Mouse (Mus musculus) myocyte (in vitro differentiated cells): ENCODE data around the gene Ppil3. TPM values are rescaled to one million over a fixed set of nuclear protein-coding genes. Genes with fewer than 3 reads are reported as not detected.

ENCODE experiments used
- H3K27me3 ChIP-seq: one replicate; pipeline ENCODE4 v1.6.1; 2011; ENCODE audit not compliant: control insufficient read depth, insufficient read depth, insufficient read length
- H3K36me3 ChIP-seq: one replicate; pipeline ENCODE4 v1.6.1; 2011; ENCODE audit not compliant: control insufficient read depth, insufficient read depth
- H3K4me2 ChIP-seq: one replicate; pipeline ENCODE4 v1.6.1; 2011; ENCODE audit warnings: low read depth, control low read depth
- H3K4me3 ChIP-seq: one replicate; pipeline ENCODE4 v1.5.1; 2011; ENCODE audit warnings: mild to moderate bottlenecking, control low read depth, moderate library complexity
- H3K79me2 ChIP-seq: one replicate; pipeline ENCODE4 v1.6.1; 2011; ENCODE audit not compliant: control insufficient read depth, insufficient read depth
- H3ac ChIP-seq: one replicate; pipeline ENCODE4 v1.6.1; 2011; ENCODE audit not compliant: control insufficient read depth, insufficient read length
- CEBPB ChIP-seq: IDR thresholded peaks from 2 replicates; pipeline ENCODE4 v1.6.1; 2011; ENCODE audit warnings: mild to moderate bottlenecking, moderate library complexity; ENCODE audit not compliant: poor library complexity, insufficient read depth, severe bottlenecking
- E2F4 ChIP-seq: IDR thresholded peaks from one replicate; pipeline ENCODE4 v1.6.1; 2011; ENCODE audit warnings: mild to moderate bottlenecking, control low read depth, moderate library complexity; ENCODE audit not compliant: insufficient read depth
- MAX ChIP-seq: IDR thresholded peaks from one replicate; pipeline ENCODE4 v1.6.1; 2011; ENCODE audit warnings: low read depth, mild to moderate bottlenecking, control low read depth
- MYOD1 ChIP-seq, 3 experiments: IDR thresholded peaks; one replicate each; pipeline ENCODE4 v1.6.1; 2011; ENCODE audit warnings: control low read depth in 2 of 3, low read depth in 2 of 3, mild to moderate bottlenecking in 2 of 3, moderate library complexity in 1 of 3; ENCODE audit not compliant: insufficient read length in 2 of 3, control insufficient read depth in 1 of 3
- MYOG ChIP-seq, 3 experiments: IDR thresholded peaks; one replicate each; pipeline ENCODE4 v1.6.1; 2011; ENCODE audit warnings: control low read depth in 2 of 3, low read depth in 2 of 3, mild to moderate bottlenecking in 2 of 3; ENCODE audit not compliant: insufficient read length in 2 of 3, control insufficient read depth in 1 of 3, insufficient read depth in 1 of 3
- POLR2A ChIP-seq: IDR thresholded peaks from one replicate; pipeline ENCODE4 v1.6.1; 2011; ENCODE audit warnings: low read depth, mild to moderate bottlenecking, control low read depth, moderate library complexity; ENCODE audit not compliant: insufficient read length
- POLR2AphosphoS2 ChIP-seq: IDR thresholded peaks from one replicate; pipeline ENCODE4 v1.6.1; 2011; ENCODE audit warnings: low read depth, control low read depth; ENCODE audit not compliant: insufficient read length
- REST ChIP-seq: IDR thresholded peaks from one replicate; pipeline ENCODE4 v1.6.1; 2011; ENCODE audit warnings: mild to moderate bottlenecking, control low read depth, moderate library complexity; ENCODE audit not compliant: insufficient read depth, insufficient read length
- SRF ChIP-seq: IDR thresholded peaks from one replicate; pipeline ENCODE4 v1.6.1; 2011; ENCODE audit warnings: low read depth; ENCODE audit not compliant: control insufficient read depth, insufficient read length
- TCF12 ChIP-seq: IDR thresholded peaks from one replicate; pipeline ENCODE4 v1.6.1; 2011; ENCODE audit warnings: mild to moderate bottlenecking, control low read depth; ENCODE audit not compliant: poor library complexity, insufficient read depth, severe bottlenecking
- TCF3 ChIP-seq: IDR thresholded peaks from one replicate; pipeline ENCODE4 v1.6.1; 2011; ENCODE audit warnings: low read depth, control low read depth; ENCODE audit not compliant: insufficient read length
- USF1 ChIP-seq: IDR thresholded peaks from one replicate; pipeline ENCODE4 v1.6.1; 2011; ENCODE audit warnings: low read depth, mild to moderate bottlenecking, control low read depth, moderate library complexity
- polyA plus RNA-seq: library from polyadenylated mRNA; unstranded; fragments of >200 nt; fragmentation: generic; extraction: Trizol; gene quantifications from one replicate; pipeline ENCODE4 v1.2.1, GENCODE M21; 2012; ENCODE audit warnings: missing spikeins

Gene Ppil3
- polyA plus RNA-seq, 1 experiment = 45.8 TPM

DNA sequence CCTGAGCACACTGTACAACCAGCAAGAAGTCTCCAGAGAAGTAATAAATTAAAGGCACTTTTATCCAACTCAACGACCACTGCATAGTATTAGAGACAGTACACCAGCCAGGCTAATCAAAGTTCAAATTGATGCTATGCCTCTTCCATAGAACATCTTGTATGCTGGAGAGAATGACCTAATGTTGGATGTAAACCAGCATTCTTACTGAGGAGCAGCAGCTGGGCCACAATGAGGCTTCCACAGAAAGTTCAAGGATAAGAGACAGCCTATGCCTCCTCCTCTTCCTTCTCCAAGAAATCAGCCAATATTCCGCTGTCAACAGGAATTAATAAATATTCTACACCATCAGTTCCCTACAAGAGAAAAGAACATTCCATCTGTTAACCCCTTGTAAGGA lies 18.6 kb upstream of the Ppil3 start:
- Histone ChIP-seq H3K4me2 (no peak overlapping the region), H3K27me3 (no peaks in the 10 kb centered on the region), H3K79me2 (no peaks in the 10 kb centered on the region), H3K36me3 (peaks cover 43% of the 10 kb centered on the region), H3ac (no peak overlapping the region), H3K4me3 (no peak overlapping the region)
- no peak for TF ChIP-seq MYOG (IDR thresholded peaks at IDR 0.05; ENCODE audit: control insufficient read depth in 1 of 3, insufficient read depth in 1 of 3, insufficient read length in 2 of 3, low read depth in 2 of 3)
- no peak for TF ChIP-seq REST

DNA sequence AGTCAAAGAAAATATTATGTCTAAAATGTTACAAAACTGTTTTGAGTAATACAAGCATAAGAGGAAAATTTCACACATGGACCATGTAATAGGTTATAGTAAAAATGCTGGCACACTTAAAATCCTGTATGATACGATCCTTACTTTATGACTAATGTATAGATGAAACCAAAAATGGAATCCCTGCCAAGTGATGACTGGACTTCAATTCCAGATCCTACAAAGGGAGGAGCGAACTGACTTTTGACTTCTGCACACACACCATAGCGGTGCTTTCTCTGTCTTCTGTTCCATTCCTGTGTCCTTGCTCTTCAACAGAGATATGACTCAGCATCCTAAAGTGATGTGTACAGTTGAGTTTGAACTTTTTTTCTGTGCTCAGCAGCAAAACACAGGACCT lies 15.3 kb upstream of the Ppil3 start:
- Histone ChIP-seq H3ac (no peak overlapping the region), H3K36me3 (peaks cover 53% of the 10 kb centered on the region), H3K4me3 (no peak overlapping the region), H3K79me2 (no peaks in the 10 kb centered on the region), H3K27me3 (no peaks in the 10 kb centered on the region), H3K4me2 (no peak overlapping the region)
- TF ChIP-seq E2F4 (no peak), POLR2AphosphoS2 (no peak), TCF3 (no peak), USF1 (no peak), CEBPB (no peak), MAX (no peak), MYOD1 (IDR thresholded peaks at IDR 0.05; ENCODE audit: control insufficient read depth in 1 of 3, insufficient read length in 2 of 3, low read depth in 2 of 3) (no peak), MYOG (IDR thresholded peaks at IDR 0.05; ENCODE audit: control insufficient read depth in 1 of 3, insufficient read depth in 1 of 3, insufficient read length in 2 of 3, low read depth in 2 of 3) (no peak)

DNA sequence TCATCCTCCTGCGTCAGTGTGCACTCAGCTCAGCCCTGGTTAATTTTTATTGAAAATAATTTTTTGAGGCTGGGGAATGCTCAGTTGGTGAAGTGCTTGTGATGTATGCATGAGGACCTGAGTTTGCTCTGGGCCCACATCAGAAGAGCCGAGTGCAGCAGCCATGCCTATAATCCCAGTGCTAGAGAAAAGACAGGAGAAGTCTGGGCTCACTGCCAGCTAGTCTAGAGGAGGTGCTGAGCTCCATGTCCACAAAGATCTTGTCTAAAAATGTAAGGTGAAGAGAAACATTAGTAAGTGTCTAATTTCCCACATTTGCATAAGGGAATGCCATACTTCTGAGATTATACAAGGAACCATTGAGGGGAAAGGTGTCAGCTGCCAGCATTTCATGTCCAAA lies 13.6 kb upstream of the Ppil3 start:
- Histone ChIP-seq H3K27me3 (no peaks in the 10 kb centered on the region), H3K4me2 (no peak overlapping the region), H3K4me3 (no peak overlapping the region), H3K36me3 (peaks cover 51% of the 10 kb centered on the region), H3ac (no peak overlapping the region), H3K79me2 (no peaks in the 10 kb centered on the region)
- TF ChIP-seq TCF3 = no peak
- TF ChIP-seq SRF = no peak
- TF ChIP-seq TCF12 = no peak
- TF ChIP-seq USF1 = no peak
- TF ChIP-seq MYOG (IDR thresholded peaks at IDR 0.05; ENCODE audit: control insufficient read depth in 1 of 3, insufficient read depth in 1 of 3, insufficient read length in 2 of 3, low read depth in 2 of 3) = no peak
- TF ChIP-seq MAX = no peak
- no peak for TF ChIP-seq E2F4
- TF ChIP-seq POLR2AphosphoS2 = no peak
- no peak for TF ChIP-seq MYOD1 (IDR thresholded peaks at IDR 0.05; ENCODE audit: control insufficient read depth in 1 of 3, insufficient read length in 2 of 3, low read depth in 2 of 3)
- no peak for TF ChIP-seq POLR2A
- no peak for TF ChIP-seq CEBPB
- no peak for TF ChIP-seq REST

GRCm38 (mm10) chr1:58458175-58458574 lies 12.9 kb upstream of the Ppil3 start:
- Histone ChIP-seq H3K36me3 (peaks cover 51% of the 10 kb centered on the region), H3K4me3 (no peak overlapping the region)
- no peak for TF ChIP-seq POLR2AphosphoS2
- TF ChIP-seq CEBPB = no peak
- TF ChIP-seq MYOD1 (IDR thresholded peaks at IDR 0.05; ENCODE audit: control insufficient read depth in 1 of 3, insufficient read length in 2 of 3, low read depth in 2 of 3) = no peak
- TF ChIP-seq TCF12 = no peak
- no peak for TF ChIP-seq MYOG (IDR thresholded peaks at IDR 0.05; ENCODE audit: control insufficient read depth in 1 of 3, insufficient read depth in 1 of 3, insufficient read length in 2 of 3, low read depth in 2 of 3)

DNA sequence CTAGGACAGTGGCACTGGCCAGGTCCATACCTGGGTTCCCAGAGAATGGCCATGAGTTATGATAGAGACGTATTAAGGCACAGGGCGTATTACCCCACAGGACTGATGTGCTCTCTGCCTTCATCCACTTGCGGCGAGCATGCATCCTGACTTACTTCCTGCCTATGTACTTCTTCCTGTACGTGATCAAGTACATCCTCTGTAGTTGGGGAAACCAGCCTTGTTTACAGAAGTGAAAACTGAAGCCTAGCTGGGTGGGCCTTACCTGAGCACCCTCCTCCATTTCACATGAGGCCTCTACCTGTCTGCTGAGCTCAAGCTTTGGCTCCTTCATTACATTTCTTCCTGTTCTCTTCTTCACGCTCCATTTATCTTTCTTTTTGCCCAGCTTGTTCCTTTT lies 9.0 kb upstream of the Ppil3 start:
- H3K4me3 ChIP-seq = no peak overlapping the region
- H3K27me3 ChIP-seq = no peaks in the 10 kb centered on the region
- H3K79me2 ChIP-seq = peaks cover 5% of the 10 kb centered on the region
- H3K36me3 ChIP-seq = peaks cover 41% of the 10 kb centered on the region
- TF ChIP-seq TCF12 (no peak), MYOD1 (IDR thresholded peaks at IDR 0.05; ENCODE audit: control insufficient read depth in 1 of 3, insufficient read length in 2 of 3, low read depth in 2 of 3) (no peak), POLR2A (no peak), REST (no peak), CEBPB (no peak)
- H3K4me2 ChIP-seq = no peak overlapping the region
- H3ac ChIP-seq = no peak overlapping the region

More at GRCm38 (mm10) chr1:58458175-58458574, 12.9 kb upstream of the Ppil3 start:
- Histone ChIP-seq H3K79me2 (no peaks in the 10 kb centered on the region), H3K27me3 (no peaks in the 10 kb centered on the region), H3K4me2 (no peak overlapping the region), H3ac (no peak overlapping the region)
